Mouse (Mus musculus) CH12.LX (cell line): Measurements from ENCODE around the gene Naa25. TPM values are rescaled to one million over a fixed set of nuclear protein-coding genes. Genes with fewer than 3 reads are reported as not detected.

Source experiments
- DNase-seq: peaks from one replicate; pipeline ENCODE4 v3.0.0-alpha.2; 2013; ENCODE audit errors: extremely low read depth
- H3K27ac ChIP-seq: 2 replicates; pipeline ENCODE4 v1.5.1; 2012; ENCODE audit warnings: low read depth, mild to moderate bottlenecking, control low read depth, moderate library complexity; ENCODE audit not compliant: insufficient read depth
- H3K27me3 ChIP-seq: replicated peaks from 2 replicates; pipeline ENCODE3; 2012; ENCODE audit warnings: inconsistent platforms
- H3K36me3 ChIP-seq, 2 experiments: replicated peaks in 1 of 2; 2 replicates each; pipeline versions ENCODE3 to v1.6.1; 2012; ENCODE audit warnings: inconsistent platforms in 1 of 2, low read length in 1 of 2, mild to moderate bottlenecking in 1 of 2, mixed read lengths in 1 of 2, moderate library complexity in 1 of 2; ENCODE audit not compliant: control insufficient read depth in 1 of 2, insufficient read depth in 1 of 2
- H3K4me1 ChIP-seq, 2 experiments: 2 replicates each; pipeline ENCODE4 v1.6.1; 2012; ENCODE audit warnings: inconsistent platforms in 1 of 2, moderate library complexity in 1 of 2; ENCODE audit not compliant: insufficient read depth in 2 of 2, control insufficient read depth in 1 of 2
- H3K4me2 ChIP-seq: 2 replicates; pipeline ENCODE4 v1.6.1; 2012; ENCODE audit warnings: low read depth, mild to moderate bottlenecking, control low read depth; ENCODE audit not compliant: poor library complexity, insufficient read depth, severe bottlenecking
- H3K4me3 ChIP-seq, 3 experiments: fragments of 150-350 bp in 1 of 3; sonication (generic) in 1 of 3; replicated peaks in 1 of 3; 2 replicates each; pipeline versions ENCODE3 to v1.5.1; 2011 to 2012; ENCODE audit warnings: low read depth in 2 of 3, low read length in 2 of 3, mild to moderate bottlenecking in 2 of 3, moderate library complexity in 2 of 3, control low read depth in 1 of 3, improper control_type of control experiment in 1 of 3, inconsistent platforms in 1 of 3, mixed read lengths in 1 of 3; ENCODE audit not compliant: poor library complexity in 1 of 3
- H3K79me2 ChIP-seq: replicated peaks from 2 replicates; pipeline ENCODE4 v1.6.1; 2012; ENCODE audit warnings: mild to moderate bottlenecking, moderate library complexity; ENCODE audit not compliant: control insufficient read depth, poor library complexity, insufficient read depth, severe bottlenecking; ENCODE audit errors: extremely low read depth
- H3K9ac ChIP-seq: 2 replicates; pipeline ENCODE4 v1.6.1; 2012; ENCODE audit warnings: low read depth, mild to moderate bottlenecking, control low read depth, moderate library complexity; ENCODE audit not compliant: insufficient read depth
- H3K9me3 ChIP-seq: replicated peaks from 2 replicates; pipeline ENCODE3; 2012; ENCODE audit warnings: low read length, inconsistent platforms, mixed read lengths
- BHLHE40 ChIP-seq: IDR thresholded peaks from 2 replicates; pipeline ENCODE4 v1.6.1; 2011; ENCODE audit warnings: mild to moderate bottlenecking, low read depth, low read length, improper control_type of control experiment
- ELF1 ChIP-seq: IDR thresholded peaks from 2 replicates; pipeline ENCODE4 v1.6.1; 2014; ENCODE audit warnings: low read depth, mild to moderate bottlenecking, inconsistent platforms, low read length, improper control_type of control experiment
- HCFC1 ChIP-seq: IDR thresholded peaks from 2 replicates; pipeline ENCODE4 v1.6.1; 2012; ENCODE audit warnings: low read depth, mild to moderate bottlenecking, inconsistent platforms, low read length, improper control_type of control experiment
- IRF4 ChIP-seq: IDR thresholded peaks from 2 replicates; pipeline ENCODE4 v1.6.1; 2014; ENCODE audit warnings: low read depth, mild to moderate bottlenecking, inconsistent platforms, low read length, improper control_type of control experiment
- JUND ChIP-seq: conservative IDR thresholded peaks from 2 replicates; pipeline ENCODE4 v1.6.1; 2011; ENCODE audit warnings: low read depth, low read length, improper control_type of control experiment
- KAT2A ChIP-seq: IDR thresholded peaks from 2 replicates; pipeline ENCODE4 v1.6.1; 2012; ENCODE audit warnings: low read length, improper control_type of control experiment, inconsistent platforms; ENCODE audit not compliant: insufficient replicate concordance
- MAX ChIP-seq: IDR thresholded peaks from 2 replicates; pipeline ENCODE4 v1.6.1; 2011; ENCODE audit warnings: low read length, improper control_type of control experiment
- MXI1 ChIP-seq: IDR thresholded peaks from 2 replicates; pipeline ENCODE4 v1.6.1; 2011; ENCODE audit warnings: mild to moderate bottlenecking, low read depth, low read length, improper control_type of control experiment
- NRF1 ChIP-seq: IDR thresholded peaks from 2 replicates; pipeline ENCODE4 v1.6.1; 2014; ENCODE audit warnings: low read depth, mild to moderate bottlenecking, inconsistent platforms, low read length, improper control_type of control experiment, moderate library complexity
- POLR2AphosphoS2 ChIP-seq: IDR thresholded peaks from 2 replicates; pipeline ENCODE4 v1.6.1; 2011; ENCODE audit warnings: low read depth, low read length, improper control_type of control experiment
- SIN3A ChIP-seq: IDR thresholded peaks from 2 replicates; pipeline ENCODE4 v1.6.1; 2012; ENCODE audit warnings: low read length, improper control_type of control experiment, inconsistent platforms
- ZC3H11A ChIP-seq: IDR thresholded peaks from 2 replicates; pipeline ENCODE4 v1.6.1; 2012; ENCODE audit warnings: low read depth, mild to moderate bottlenecking, inconsistent platforms, low read length, improper control_type of control experiment
- ZKSCAN1 ChIP-seq: IDR thresholded peaks from 2 replicates; pipeline ENCODE4 v1.6.1; 2012; ENCODE audit warnings: low read depth, inconsistent platforms, low read length, improper control_type of control experiment, borderline replicate concordance
- ZNF384 ChIP-seq: IDR thresholded peaks from 2 replicates; pipeline ENCODE4 v1.6.1; 2012; ENCODE audit warnings: low read depth, low read length, improper control_type of control experiment, inconsistent platforms
- dilution Hi-C: fragments of 300-500 bp; cut with MboI; formaldehyde crosslinking; loops from 2 replicates; pipeline ENCODE4 v1.14.3; 2020; ENCODE audit warnings: low sequenced_read_pairs; ENCODE audit not compliant: extremely low pct_unique_long_range_greater_than_20kb, extremely low pct_ligation_motif_present
- in situ Hi-C: fragments of 300-500 bp; cut with MboI; formaldehyde crosslinking; loops from 3 replicates; pipeline ENCODE4 v1.14.3; 2019; ENCODE audit warnings: low sequenced_read_pairs, low pct_ligation_motif_present, low pct_unique_long_range_greater_than_20kb, mixed read lengths
- polyA plus RNA-seq: library from polyadenylated mRNA; unstranded; fragments of >175 nt; gene quantifications from 2 replicates; pipeline ENCODE4 v1.2.1, GENCODE M21; 2012; ENCODE audit warnings: low read depth; ENCODE audit not compliant: insufficient read length
- total RNA-seq, 2 experiments: library from RNA; depleted of rRNA; stranded (reverse); fragments of 300-350 nt in 1 of 2; fragments of >200 nt in 1 of 2; gene quantifications; 2 replicates each; pipeline ENCODE4 v1.2.3; 2012 to 2014

The Naa25 gene
- total and polyA plus RNA-seq, 3 experiments: 41.3 to 60.3 (median 59.7) TPM

- peak; percentile 69 for TF ChIP-seq BHLHE40
- TF ChIP-seq ZNF384: peak; percentile 83
- 0 out of 2 replicates have a peak, but pooled peaks have one; percentile 12 for TF ChIP-seq HCFC1
- TF ChIP-seq MXI1: no peak
- no peak for TF ChIP-seq JUND
- peak; percentile 63; the same call in 1 of the 2 replicates for TF ChIP-seq MAX
- no peak for TF ChIP-seq SIN3A
- TF ChIP-seq ZKSCAN1: no peak
- no peak overlapping the region for H3K27ac ChIP-seq
- peaks cover 15 to 49% of the 10 kb centered on the region in 2 experiments; a peak in 3 of 4 replicates for H3K4me1 ChIP-seq
- peaks cover 61% of the 10 kb centered on the region for H3K79me2 ChIP-seq
- H3K9me3 ChIP-seq: no peaks in the 10 kb centered on the region
- H3K9ac ChIP-seq: peak overlapping the region; percentile 77
- H3K4me2 ChIP-seq: peak overlapping the region; percentile 82
- H3K36me3 ChIP-seq: peaks cover 9 to 41% of the 10 kb centered on the region in 2 experiments
- in situ Hi-C loops: no loop called here
- dilution Hi-C loops: no loop called here
- peak overlapping the region; percentile 84 to 94 (median 84) for H3K4me3 ChIP-seq
- no peak for DNase-seq
- H3K27me3 ChIP-seq: no peaks in the 10 kb centered on the region
Measured at GRCm38 (mm10) chr5:121398965-121399462, 1.3 kb downstream of the Naa25 start.

- Histone ChIP-seq H3K9ac (peak overlapping the region; percentile 77), H3K4me1 (peaks cover 15 to 54% of the 10 kb centered on the region in 2 experiments; a peak in 3 of 4 replicates), H3K9me3 (no peaks in the 10 kb centered on the region)
- in situ Hi-C loops: no loop called here
- dilution Hi-C loops: no loop called here
- TF ChIP-seq JUND: no peak
- no peak for TF ChIP-seq POLR2AphosphoS2
- TF ChIP-seq ZNF384: no peak
- TF ChIP-seq SIN3A: no peak
- TF ChIP-seq ZC3H11A: no peak
- TF ChIP-seq IRF4: no peak
- TF ChIP-seq NRF1: no peak
- no peak for TF ChIP-seq KAT2A
- no peak for TF ChIP-seq ELF1
- TF ChIP-seq, all 38 proteins: peak for 0
- peaks cover 10 to 47% of the 10 kb centered on the region in 2 experiments for H3K36me3 ChIP-seq
- peak overlapping the region; percentile 33; the same call in 1 of the 2 replicates for H3K27ac ChIP-seq
- H3K27me3 ChIP-seq: no peaks in the 10 kb centered on the region
- H3K4me3 ChIP-seq: peak overlapping the region in 2 of 3 experiments; percentile 84
- peak overlapping the region; percentile 82 for H3K4me2 ChIP-seq
- H3K79me2 ChIP-seq: peaks cover 66% of the 10 kb centered on the region
- DNase-seq: no peak
Measured at GRCm38 (mm10) chr5:121399540-121399939, 1.8 kb downstream of the Naa25 start.
